Mouse (Mus musculus) cerebellum, adult 18-20 months (tissue): ENCODE measurements around the gene Fibin.

Source experiments
- DNase-seq, 2 experiments: peaks; one replicate each; pipeline ENCODE4 v3.0.0; 2021

Gene Fibin

GRCm38 (mm10) chr2:110362432-110363283 is at the start of gene Fibin:
Fibin (minus strand) TSS chr2:110363183.
- peak in 1 of 2 experiments; percentile 7 for DNase-seq

GRCm38 (mm10) chr2:110411428-110411827 is 48.4 kb upstream of the Fibin start:
- DNase-seq: no peak

GRCm38 (mm10) chr2:110408757-110409156 is 45.8 kb upstream of the Fibin start:
- DNase-seq: no peak

GRCm38 (mm10) chr2:110392714-110393336 is 29.8 kb upstream of the Fibin start:
- DNase-seq: no peak

- DNase-seq: no peak
Measured at GRCm38 (mm10) chr2:110390736-110391409, 27.9 kb upstream of the Fibin start.

- no peak for DNase-seq
Measured at GRCm38 (mm10) chr2:110379811-110380210, 16.8 kb upstream of the Fibin start.

- no peak for DNase-seq
Measured at GRCm38 (mm10) chr2:110376660-110377059, 13.7 kb upstream of the Fibin start.

- no peak for DNase-seq
Measured at GRCm38 (mm10) chr2:110375475-110375874, 12.5 kb upstream of the Fibin start.

- no peak for DNase-seq
Measured at GRCm38 (mm10) chr2:110373186-110373585, 10.2 kb upstream of the Fibin start.

- no peak for DNase-seq
Measured at GRCm38 (mm10) chr2:110367382-110367887, 4.5 kb upstream of the Fibin start.

- no peak for DNase-seq
Measured at GRCm38 (mm10) chr2:110365401-110365800, 2.4 kb upstream of the Fibin start.

- DNase-seq: no peak
Measured at GRCm38 (mm10) chr2:110363855-110364254, 872 bp upstream of the Fibin start.

GRCm38 (mm10) chr2:110353302-110353970 is 9.5 kb downstream of the Fibin start:
- DNase-seq: no peak

GRCm38 (mm10) chr2:110351843-110352251 is 11.1 kb downstream of the Fibin start:
- DNase-seq: no peak

- no peak for DNase-seq
Measured at GRCm38 (mm10) chr2:110351406-110351805, 11.6 kb downstream of the Fibin start.

- no peak for DNase-seq
Measured at GRCm38 (mm10) chr2:110328953-110329352, 34.0 kb downstream of the Fibin start.

- no peak for DNase-seq
Measured at GRCm38 (mm10) chr2:110319949-110320348, 43.0 kb downstream of the Fibin start.

- DNase-seq: no peak
Measured at GRCm38 (mm10) chr2:110319266-110319665, 43.7 kb downstream of the Fibin start.

GRCm38 (mm10) chr2:110318719-110319118 is 44.3 kb downstream of the Fibin start:
- no peak for DNase-seq

- DNase-seq: no peak
Measured at GRCm38 (mm10) chr2:110316116-110316883, 46.7 kb downstream of the Fibin start.

GRCm38 (mm10) chr2:110314509-110315155 is 48.4 kb downstream of the Fibin start, which contains the start of gene Bbox1:
Bbox1 (minus strand) TSS chr2:110314560.
- DNase-seq: peak in 1 of 2 experiments; percentile 4
